Mouse (Mus musculus): ENCODE data around the gene Sp1. TPM values are rescaled to one million over a fixed set of nuclear protein-coding genes. Genes with fewer than 3 reads are reported as not detected.
A peak's percentile ranks its signal among the peaks of the same experiment; 100 is the strongest.

The Sp1 gene
- polyA plus RNA-seq, 1 experiment from 2014 or later, result 14.4 TPM

DNA sequence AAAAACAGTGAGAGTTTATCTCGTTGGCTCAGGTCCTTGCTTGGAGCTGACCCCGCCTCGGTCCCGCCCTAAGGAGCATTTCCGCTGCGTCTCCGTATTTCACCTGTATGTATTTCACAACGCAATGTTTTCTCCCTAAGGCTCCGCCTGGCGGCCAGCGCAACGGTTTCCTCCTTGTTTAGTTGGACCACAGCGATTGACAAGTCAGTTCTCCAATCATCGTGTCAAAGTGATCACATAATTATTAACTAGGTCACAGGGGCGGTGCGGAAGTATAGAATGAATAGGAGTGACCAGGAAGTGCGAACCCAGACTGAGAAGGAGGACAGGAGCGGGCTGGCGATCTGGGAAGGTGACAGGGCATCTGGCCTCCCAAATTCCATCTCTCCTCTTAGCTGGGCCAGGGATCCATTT, 53.0 kb downstream of the Sp1 start, which contains the start of gene Prr13:
Prr13 (plus strand) TSS at position 125 of the 414 bp plus-strand sequence.
- Histone ChIP-seq H3K36me3 (ENCODE audit: control insufficient read depth, insufficient read depth, low read length) (no peaks in the 10 kb centered on the region), H3K9me3 (ENCODE audit: control insufficient read depth, low read length) (no peaks in the 10 kb centered on the region), H3K27me3 (replicated peaks; ENCODE audit: control insufficient read depth, insufficient read depth, low read length) (no peaks in the 10 kb centered on the region), H3K4me3 (ENCODE audit: low read depth, low read length) (peak within 1 kb of the TSS; percentile 39), H3K4me2 (ENCODE audit: low read length) (peak within 1 kb of the TSS; percentile 53), H3K4me1 (replicated peaks; ENCODE audit: control insufficient read depth, insufficient read depth, low read length) (no peaks in the 10 kb centered on the region; the same call in 1 of the 2 replicates), H3K27ac (ENCODE audit: low read depth) (no peak within 1 kb of the TSS), H3K9ac (ENCODE audit: low read length) (peak within 1 kb of the TSS; percentile 37)
- WGBS, result under 1% methylated on average over 19 of the region's 19 CpGs
- DNase-seq (ENCODE audit: low spot score) (peak; percentile 92), ATAC-seq (replicated peaks; ENCODE audit: low FRiP score, low TSS enrichment, low read depth) (peak; percentile 80)

DNA sequence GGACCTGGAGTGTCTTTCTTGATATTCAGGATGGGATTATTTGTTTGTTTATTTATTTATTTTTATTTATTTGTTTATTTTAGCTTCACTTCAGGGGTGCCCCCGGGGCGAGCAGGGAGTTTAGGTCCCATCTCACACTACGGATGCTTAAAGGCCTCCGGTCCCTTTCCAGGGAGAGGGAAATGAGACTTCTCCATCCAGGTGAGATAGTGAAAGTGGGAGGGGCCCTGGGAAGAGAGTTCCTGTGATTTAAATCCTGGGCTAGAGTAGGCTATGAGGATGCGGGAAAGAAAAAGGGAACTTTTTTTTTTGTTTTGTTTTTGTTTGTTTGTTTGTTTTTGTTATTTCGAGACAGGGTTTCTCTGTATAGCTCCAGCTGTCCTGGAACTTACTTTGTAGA, 53.4 kb downstream of the Sp1 start:
- Histone ChIP-seq H3K4me1 (replicated peaks; ENCODE audit: control insufficient read depth, insufficient read depth, low read length) (no peaks in the 10 kb centered on the region; the same call in 1 of the 2 replicates), H3K4me2 (ENCODE audit: low read length) (peak overlapping the region; percentile 53)
- DNase-seq (ENCODE audit: low spot score), result no peak

DNA sequence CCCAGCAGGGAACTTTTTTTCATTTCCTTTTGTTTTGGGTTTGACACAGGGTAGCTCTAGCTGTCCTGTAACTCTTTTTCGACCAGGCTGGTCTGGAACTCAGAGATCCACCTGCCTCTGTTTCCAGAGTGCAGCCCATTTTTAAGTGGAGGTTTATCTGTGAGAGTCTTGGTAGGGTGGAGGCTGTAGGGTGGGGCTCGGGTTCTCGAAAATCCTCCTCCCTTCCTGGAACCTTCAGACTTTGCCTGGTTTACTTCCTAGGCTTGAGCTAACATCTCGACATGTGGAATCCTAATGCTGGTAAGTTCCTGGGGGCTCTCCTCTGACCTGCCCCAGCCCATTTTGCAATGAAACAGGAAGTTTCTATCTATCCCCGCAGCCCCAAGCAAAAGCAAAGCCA, 53.9 kb downstream of the Sp1 start:
- Histone ChIP-seq H3K4me1 (replicated peaks; ENCODE audit: control insufficient read depth, insufficient read depth, low read length) (no peaks in the 10 kb centered on the region; the same call in 1 of the 2 replicates), H3K9ac (ENCODE audit: low read length) (no peak overlapping the region), H3K4me2 (ENCODE audit: low read length) (peak overlapping the region; percentile 53), H3K9me3 (ENCODE audit: control insufficient read depth, low read length) (no peaks in the 10 kb centered on the region), H3K36me3 (ENCODE audit: control insufficient read depth, insufficient read depth, low read length) (no peaks in the 10 kb centered on the region), H3K4me3 (ENCODE audit: low read depth, low read length) (peak overlapping the region; percentile 39), H3K27ac (ENCODE audit: low read depth) (no peak overlapping the region), H3K27me3 (replicated peaks; ENCODE audit: control insufficient read depth, insufficient read depth, low read length) (no peaks in the 10 kb centered on the region)
- ATAC-seq (replicated peaks; ENCODE audit: low FRiP score, low TSS enrichment, low read depth) (no peak), DNase-seq (ENCODE audit: low spot score) (no peak)
- WGBS, result 49% methylated on average over 5 of the region's 5 CpGs

More for the DNA sequence above, 53.4 kb downstream of the Sp1 start:
- H3K9ac ChIP-seq (ENCODE audit: low read length), result peak overlapping the region; percentile 37
- no peaks in the 10 kb centered on the region for H3K36me3 ChIP-seq (ENCODE audit: control insufficient read depth, insufficient read depth, low read length)
- H3K4me3 ChIP-seq (ENCODE audit: low read depth, low read length), result peak overlapping the region; percentile 39
- WGBS, result 30% methylated on average over 6 of the region's 6 CpGs
- no peaks in the 10 kb centered on the region for H3K9me3 ChIP-seq (ENCODE audit: control insufficient read depth, low read length)
- H3K27me3 ChIP-seq (replicated peaks; ENCODE audit: control insufficient read depth, insufficient read depth, low read length), result no peaks in the 10 kb centered on the region
- 0 out of 2 replicates have a peak, but pooled peaks have one; percentile 15 for ATAC-seq (replicated peaks; ENCODE audit: low FRiP score, low TSS enrichment, low read depth)
- H3K27ac ChIP-seq (ENCODE audit: low read depth), result no peak overlapping the region

DNA sequence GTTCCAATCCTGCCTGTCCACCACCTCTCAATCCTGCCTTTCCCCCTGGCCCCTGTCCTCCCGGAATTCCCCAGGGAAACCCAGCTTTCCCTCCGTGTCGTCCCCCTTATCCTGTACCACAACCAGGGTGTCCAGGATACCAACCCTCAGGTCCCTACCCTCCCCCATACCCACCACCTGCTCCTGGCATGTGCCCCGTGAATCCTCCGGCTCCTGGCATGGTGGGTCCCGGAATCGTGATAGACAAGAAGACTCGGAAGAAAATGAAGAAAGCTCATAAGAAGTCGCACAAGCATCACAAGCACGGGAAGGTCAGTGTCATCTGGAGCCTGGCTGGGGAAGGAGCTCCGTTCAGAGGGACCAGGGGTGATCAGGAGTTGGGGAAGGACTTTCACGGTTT, 54.5 kb downstream of the Sp1 start:
- Histone ChIP-seq H3K4me2 (ENCODE audit: low read length) (peak overlapping the region; percentile 53; the same call in 1 of the 2 replicates), H3K27ac (ENCODE audit: low read depth) (no peak overlapping the region), H3K9me3 (ENCODE audit: control insufficient read depth, low read length) (no peaks in the 10 kb centered on the region), H3K4me1 (replicated peaks; ENCODE audit: control insufficient read depth, insufficient read depth, low read length) (no peaks in the 10 kb centered on the region; the same call in 1 of the 2 replicates), H3K9ac (ENCODE audit: low read length) (no peak overlapping the region), H3K27me3 (replicated peaks; ENCODE audit: control insufficient read depth, insufficient read depth, low read length) (no peaks in the 10 kb centered on the region), H3K36me3 (ENCODE audit: control insufficient read depth, insufficient read depth, low read length) (no peaks in the 10 kb centered on the region), H3K4me3 (ENCODE audit: low read depth, low read length) (no peak overlapping the region)
- DNase-seq (ENCODE audit: low spot score) (no peak), ATAC-seq (replicated peaks; ENCODE audit: low FRiP score, low TSS enrichment, low read depth) (no peak)
- 85% methylated on average over 12 of the region's 12 CpGs for WGBS

GRCm38 (mm10) chr15:102460971-102461370, 55.0 kb downstream of the Sp1 start:
- ATAC-seq (replicated peaks; ENCODE audit: low FRiP score, low TSS enrichment, low read depth), result no peak
- no peaks in the 10 kb centered on the region for H3K36me3 ChIP-seq (ENCODE audit: control insufficient read depth, insufficient read depth, low read length)
- no peak overlapping the region for H3K27ac ChIP-seq (ENCODE audit: low read depth)
- H3K4me1 ChIP-seq (replicated peaks; ENCODE audit: control insufficient read depth, insufficient read depth, low read length), result no peaks in the 10 kb centered on the region; the same call in 1 of the 2 replicates
- DNase-seq (ENCODE audit: low spot score), result no peak
- H3K4me3 ChIP-seq (ENCODE audit: low read depth, low read length), result no peak overlapping the region
- no peaks in the 10 kb centered on the region for H3K9me3 ChIP-seq (ENCODE audit: control insufficient read depth, low read length)
- WGBS, result 63% methylated on average over 4 of the region's 4 CpGs
- H3K4me2 ChIP-seq (ENCODE audit: low read length), result 0 out of 2 replicates have a peak overlapping the region, but pooled peaks have one; percentile 53
- no peak overlapping the region for H3K9ac ChIP-seq (ENCODE audit: low read length)
- H3K27me3 ChIP-seq (replicated peaks; ENCODE audit: control insufficient read depth, insufficient read depth, low read length), result no peaks in the 10 kb centered on the region

DNA sequence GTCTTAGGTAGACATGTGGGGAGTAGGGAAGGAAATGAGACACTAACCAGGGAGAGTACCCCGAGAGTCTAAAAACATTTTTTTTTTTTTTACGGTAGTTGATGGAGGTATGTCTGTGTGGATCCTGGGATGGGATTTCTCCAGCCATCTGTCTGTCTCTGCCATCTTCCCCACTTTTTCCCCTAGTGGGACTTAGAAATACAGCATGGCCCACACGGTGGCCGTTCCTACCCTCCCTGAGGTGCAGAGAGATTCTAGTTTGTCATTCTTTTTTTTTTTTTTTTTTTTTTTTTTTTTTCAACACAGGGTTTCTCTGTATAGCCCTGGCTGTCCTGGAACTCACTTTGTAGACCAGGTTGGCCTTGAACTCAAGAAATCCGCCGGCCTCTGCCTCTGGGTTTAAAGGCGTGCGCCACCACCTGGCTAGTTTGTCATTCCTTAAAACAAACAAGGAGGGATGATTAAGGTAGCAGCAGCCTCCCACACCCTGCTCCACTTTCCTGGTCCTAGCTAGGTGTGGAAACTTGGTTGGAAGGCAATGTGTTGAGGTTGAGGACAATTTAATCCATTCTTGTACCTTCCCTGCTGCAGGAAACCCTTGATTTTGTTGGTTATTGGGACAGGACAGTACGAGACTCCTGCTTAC, 55.6 kb downstream of the Sp1 start:
- ATAC-seq (replicated peaks; ENCODE audit: low FRiP score, low TSS enrichment, low read depth), result no peak
- no peak overlapping the region for H3K4me3 ChIP-seq (ENCODE audit: low read depth, low read length)
- H3K9me3 ChIP-seq (ENCODE audit: control insufficient read depth, low read length), result no peaks in the 10 kb centered on the region
- no peak overlapping the region for H3K4me2 ChIP-seq (ENCODE audit: low read length)
- H3K27ac ChIP-seq (ENCODE audit: low read depth), result no peak overlapping the region
- WGBS, result 77% methylated on average over 9 of the region's 9 CpGs
- no peaks in the 10 kb centered on the region; the same call in 1 of the 2 replicates for H3K4me1 ChIP-seq (replicated peaks; ENCODE audit: control insufficient read depth, insufficient read depth, low read length)
- DNase-seq (ENCODE audit: low spot score), result no peak
- H3K9ac ChIP-seq (ENCODE audit: low read length), result no peak overlapping the region
- no peaks in the 10 kb centered on the region for H3K27me3 ChIP-seq (replicated peaks; ENCODE audit: control insufficient read depth, insufficient read depth, low read length)
- H3K36me3 ChIP-seq (ENCODE audit: control insufficient read depth, insufficient read depth, low read length), result no peaks in the 10 kb centered on the region

DNA sequence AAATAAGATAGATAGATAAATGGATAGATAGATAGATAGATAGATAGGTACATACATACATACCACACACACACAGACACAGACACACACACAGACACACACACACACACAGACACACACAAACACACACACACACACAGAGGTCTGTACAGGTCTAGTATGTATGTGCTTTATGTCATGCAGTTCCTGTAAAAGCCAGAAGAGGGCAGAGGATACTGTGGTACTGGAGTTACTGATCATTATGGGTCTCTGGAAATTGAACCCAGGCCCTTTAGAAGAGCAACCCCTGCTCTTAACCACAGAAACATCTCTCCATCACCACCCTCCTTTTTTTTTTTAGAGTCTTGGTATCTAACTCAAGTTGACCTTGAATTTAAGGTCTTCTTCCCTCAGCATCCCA, 57.7 kb downstream of the Sp1 start:
- Histone ChIP-seq H3K4me3 (ENCODE audit: low read depth, low read length) (no peak overlapping the region), H3K4me1 (replicated peaks; ENCODE audit: control insufficient read depth, insufficient read depth, low read length) (no peaks in the 10 kb centered on the region; the same call in 1 of the 2 replicates), H3K4me2 (ENCODE audit: low read length) (no peak overlapping the region), H3K27me3 (replicated peaks; ENCODE audit: control insufficient read depth, insufficient read depth, low read length) (no peaks in the 10 kb centered on the region), H3K9me3 (ENCODE audit: control insufficient read depth, low read length) (no peaks in the 10 kb centered on the region), H3K9ac (ENCODE audit: low read length) (no peak overlapping the region), H3K27ac (ENCODE audit: low read depth) (no peak overlapping the region), H3K36me3 (ENCODE audit: control insufficient read depth, insufficient read depth, low read length) (no peaks in the 10 kb centered on the region)
- ATAC-seq (replicated peaks; ENCODE audit: low FRiP score, low TSS enrichment, low read depth), result no peak
- DNase-seq (ENCODE audit: low spot score), result no peak

DNA sequence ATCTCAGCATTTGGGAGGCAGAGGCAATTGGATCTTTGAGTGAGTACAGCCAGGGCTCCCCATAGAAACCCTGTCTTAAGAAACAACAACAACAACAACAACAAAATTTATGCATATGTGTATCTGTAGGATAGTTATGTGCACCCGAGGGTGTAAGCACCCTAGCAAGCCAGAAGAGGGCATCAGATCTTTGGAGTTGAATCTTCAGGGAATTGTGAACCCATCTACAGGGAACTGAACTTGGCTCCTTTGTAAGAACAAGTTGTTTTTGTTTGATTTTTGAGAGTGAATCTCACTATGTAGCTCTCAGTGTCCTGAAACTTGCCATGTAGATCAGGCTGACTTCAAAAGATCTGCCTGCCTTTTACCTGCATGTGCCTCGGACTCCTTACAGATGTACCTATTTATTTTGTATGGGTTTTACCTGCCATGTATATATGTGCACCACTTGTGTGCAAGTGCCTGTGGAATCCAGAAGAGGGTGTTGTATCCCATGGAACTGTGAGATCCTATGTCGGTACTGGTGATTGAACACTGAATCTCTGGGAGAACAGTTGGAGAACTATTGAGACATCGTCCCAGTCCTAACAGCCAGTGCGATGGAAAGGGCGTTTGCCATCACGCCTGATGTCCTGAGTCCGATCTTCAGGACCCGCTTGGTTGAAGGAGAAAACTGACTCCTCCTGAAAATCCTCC, 62.9 kb downstream of the Sp1 start:
- ATAC-seq (replicated peaks; ENCODE audit: low FRiP score, low TSS enrichment, low read depth) (no peak), DNase-seq (ENCODE audit: low spot score) (no peak)
- no peaks in the 10 kb centered on the region for H3K9me3 ChIP-seq (ENCODE audit: control insufficient read depth, low read length)
- no peak overlapping the region for H3K4me3 ChIP-seq (ENCODE audit: low read depth, low read length)
- peaks cover 11% of the 10 kb centered on the region; the same call in 1 of the 2 replicates for H3K4me1 ChIP-seq (replicated peaks; ENCODE audit: control insufficient read depth, insufficient read depth, low read length)
- H3K27me3 ChIP-seq (replicated peaks; ENCODE audit: control insufficient read depth, insufficient read depth, low read length), result no peaks in the 10 kb centered on the region
- peaks cover 8% of the 10 kb centered on the region; the same call in 1 of the 2 replicates for H3K36me3 ChIP-seq (ENCODE audit: control insufficient read depth, insufficient read depth, low read length)
- H3K27ac ChIP-seq (ENCODE audit: low read depth), result no peak overlapping the region
- H3K9ac ChIP-seq (ENCODE audit: low read length), result no peak overlapping the region
- H3K4me2 ChIP-seq (ENCODE audit: low read length), result no peak overlapping the region
- 92% methylated on average over 9 of the region's 9 CpGs for whole genome bisulfite sequencing
